Mouse (Mus musculus): ENCODE data around the gene A930033H14Rik.

Gene A930033H14Rik

GRCm38 (mm10) chr10:69237185-69237584 lies 24.3 kb upstream of the A930033H14Rik start:
- DNase-seq (ENCODE audit: low read depth, low spot score) = no peak

- no peak for DNase-seq (ENCODE audit: low read depth, low spot score)
Measured at GRCm38 (mm10) chr10:69225951-69226350, 13.1 kb upstream of the A930033H14Rik start.

DNA sequence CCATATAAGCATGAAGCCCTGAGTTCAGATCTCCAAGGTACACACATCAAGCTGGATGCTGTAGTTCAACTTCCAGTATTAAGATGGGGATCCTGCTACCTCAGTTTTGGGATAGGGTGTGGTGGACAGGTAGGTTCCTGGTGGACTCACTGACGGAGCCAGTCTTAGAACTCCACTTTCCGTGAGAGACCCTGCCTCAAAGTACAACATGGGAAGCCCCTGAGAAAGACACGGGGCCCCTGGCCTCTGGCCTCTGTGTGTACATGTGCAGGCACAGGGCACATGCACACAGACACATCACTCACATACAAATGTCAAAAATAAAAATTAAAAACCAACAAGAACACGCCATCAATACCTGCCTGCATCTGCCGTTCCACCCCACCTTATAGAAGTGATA lies 12.6 kb upstream of the A930033H14Rik start:
- DNase-seq (ENCODE audit: low read depth, low spot score) = no peak

DNA sequence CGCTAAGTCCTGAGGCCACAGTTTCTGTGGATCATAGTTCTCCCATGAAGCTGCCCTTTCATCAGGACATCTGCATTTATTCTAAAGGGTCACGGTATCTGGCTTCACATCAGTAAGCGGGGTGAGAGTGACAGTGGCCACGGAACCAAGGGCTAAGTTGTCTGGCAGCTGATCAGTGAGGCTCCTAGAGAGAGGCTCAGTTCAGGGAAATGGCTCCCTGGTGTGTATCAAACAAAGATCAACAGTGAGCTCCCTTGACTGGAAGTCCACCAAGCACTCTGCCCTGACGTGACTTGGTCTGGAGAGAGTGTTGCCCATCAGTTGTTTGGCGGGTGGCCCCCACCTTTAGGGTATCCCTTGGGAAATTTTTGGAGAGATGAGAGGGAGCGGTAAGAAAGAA lies 11.4 kb upstream of the A930033H14Rik start:
- DNase-seq (ENCODE audit: low read depth, low spot score) = no peak

DNA sequence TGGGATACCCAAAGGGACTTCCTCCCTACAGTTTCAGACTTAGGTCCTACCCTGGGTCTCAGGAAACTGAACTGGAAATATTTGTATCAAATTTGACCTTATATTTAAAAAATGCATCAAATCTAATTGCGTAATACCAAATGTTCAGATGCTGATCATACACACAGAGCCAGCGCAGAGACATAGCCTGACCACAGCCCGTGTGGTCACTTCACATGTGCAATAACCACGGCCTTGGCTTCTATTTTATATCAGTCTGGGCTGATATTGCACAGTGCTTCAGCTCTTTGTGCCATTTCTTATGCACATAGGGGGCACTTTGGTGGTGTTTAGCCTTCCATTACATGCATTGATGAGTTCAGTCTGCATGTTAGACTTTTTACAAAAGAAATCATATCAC lies 10.3 kb upstream of the A930033H14Rik start:
- no peak for DNase-seq (ENCODE audit: low read depth, low spot score)

DNA sequence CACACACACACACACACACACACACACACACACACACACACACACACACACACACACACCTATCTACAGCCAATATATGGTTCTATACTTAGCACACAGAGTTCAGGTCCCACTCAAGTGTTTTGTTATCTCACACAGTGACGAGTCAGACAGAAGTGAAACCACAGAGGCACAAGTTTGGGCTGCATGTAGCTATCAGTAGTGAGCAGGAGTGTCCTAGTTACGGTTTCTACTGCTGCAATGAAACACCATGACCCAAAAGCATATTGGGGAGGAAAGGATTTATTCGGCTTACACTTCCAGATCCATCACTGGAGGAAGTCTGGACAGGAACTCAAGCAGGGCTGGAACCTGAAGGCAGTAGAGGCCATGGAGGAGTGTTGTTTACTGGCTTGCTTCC lies 9.1 kb upstream of the A930033H14Rik start:
- no peak for DNase-seq (ENCODE audit: low read depth, low spot score)

DNA sequence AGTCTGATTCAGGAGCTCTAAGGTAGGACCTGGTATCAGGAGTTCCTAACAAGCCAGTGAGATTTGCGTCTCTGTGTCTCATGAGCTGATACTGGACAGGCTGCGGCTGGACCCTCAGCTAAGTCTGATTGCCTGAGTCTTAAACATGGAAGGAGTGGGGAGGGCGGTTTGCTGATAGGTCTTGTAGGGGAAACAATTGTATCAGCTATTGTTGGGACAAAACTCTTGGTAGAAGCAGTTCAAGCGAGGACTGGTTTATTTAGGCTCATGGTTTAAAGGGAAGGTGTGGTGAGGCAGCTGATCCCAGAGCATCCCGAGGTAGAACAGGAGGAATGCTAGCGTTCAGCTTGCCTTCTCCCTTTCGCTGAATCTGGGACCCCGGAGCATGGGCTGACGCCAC lies 8.2 kb upstream of the A930033H14Rik start:
- DNase-seq (ENCODE audit: low read depth, low spot score) = no peak

- DNase-seq (ENCODE audit: low read depth, low spot score) = no peak
Measured at GRCm38 (mm10) chr10:69220296-69220695, 7.4 kb upstream of the A930033H14Rik start.

- DNase-seq (ENCODE audit: low read depth, low spot score) = no peak
Measured at GRCm38 (mm10) chr10:69219289-69219626, 6.4 kb upstream of the A930033H14Rik start.

GRCm38 (mm10) chr10:69218458-69219288 lies 5.8 kb upstream of the A930033H14Rik start:
- no peak for DNase-seq (ENCODE audit: low read depth, low spot score)

GRCm38 (mm10) chr10:69217127-69217690 lies 4.3 kb upstream of the A930033H14Rik start:
- no peak for DNase-seq (ENCODE audit: low read depth, low spot score)

DNA sequence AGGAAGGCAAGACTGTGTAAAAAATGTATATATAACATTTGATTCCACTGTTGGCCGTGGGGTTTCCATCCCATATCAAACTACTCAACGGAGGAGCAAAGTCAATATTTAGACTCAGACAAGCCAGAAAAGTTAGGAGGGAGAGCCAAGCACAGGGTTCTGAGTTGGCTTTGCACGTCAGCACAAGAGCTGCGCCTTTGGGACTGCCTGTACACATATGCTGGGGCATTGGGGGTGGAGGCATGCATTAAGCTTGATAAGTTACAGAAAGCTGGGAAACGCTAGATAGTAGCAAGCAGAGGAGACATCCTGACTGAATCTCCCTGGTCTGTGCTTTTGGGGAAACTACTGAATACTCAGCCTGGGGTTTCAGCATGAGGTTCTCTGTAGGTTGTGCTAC lies 1.1 kb upstream of the A930033H14Rik start:
- no peak for DNase-seq (ENCODE audit: low read depth, low spot score)

- DNase-seq (ENCODE audit: low read depth, low spot score) = no peak
Measured at GRCm38 (mm10) chr10:69213451-69213877, 566 bp upstream of the A930033H14Rik start.

DNA sequence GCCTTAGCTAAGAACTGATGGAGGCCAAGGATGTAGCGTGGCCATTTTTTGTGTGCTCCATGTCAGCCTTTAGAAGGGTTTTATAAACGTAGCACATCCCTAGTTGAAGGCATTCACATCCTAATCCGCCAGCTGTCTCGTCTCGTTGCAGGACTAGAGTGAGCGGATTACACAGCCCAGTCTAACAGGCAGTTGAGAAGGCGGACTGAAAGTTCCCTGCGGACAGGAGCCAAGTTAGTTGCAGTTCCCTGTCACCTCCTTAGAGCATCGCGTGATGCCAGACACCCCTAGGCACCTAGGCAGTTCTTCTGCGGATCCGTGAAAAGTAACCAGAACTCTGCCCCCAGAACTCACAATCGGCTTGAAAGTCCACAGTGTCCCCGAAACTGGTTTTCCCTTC lies 922 bp downstream of the A930033H14Rik start:
- DNase-seq (ENCODE audit: low read depth, low spot score) = no peak

- DNase-seq (ENCODE audit: low read depth, low spot score) = no peak
Measured at GRCm38 (mm10) chr10:69211560-69211959, 1.3 kb downstream of the A930033H14Rik start.

DNA sequence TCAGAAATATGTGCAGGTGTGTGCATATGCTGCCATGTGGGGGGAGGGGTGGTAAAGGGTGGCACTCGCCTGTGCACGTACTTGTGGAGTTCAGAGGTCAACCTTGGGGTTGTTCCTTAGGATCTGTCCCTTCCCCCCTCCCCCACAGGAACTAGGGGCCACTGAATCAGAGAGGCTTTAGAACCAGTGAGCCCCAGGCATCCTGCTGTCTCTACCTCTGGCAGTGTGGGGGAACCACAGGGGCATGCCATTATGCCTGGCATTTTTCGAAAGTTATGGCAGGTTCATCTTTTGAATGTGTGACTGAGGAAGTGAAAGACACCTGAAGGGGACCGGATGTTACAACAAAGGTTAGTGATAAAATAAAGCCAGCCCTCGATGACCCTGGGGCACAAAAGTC lies 2.2 kb downstream of the A930033H14Rik start:
- DNase-seq (ENCODE audit: low read depth, low spot score) = no peak

DNA sequence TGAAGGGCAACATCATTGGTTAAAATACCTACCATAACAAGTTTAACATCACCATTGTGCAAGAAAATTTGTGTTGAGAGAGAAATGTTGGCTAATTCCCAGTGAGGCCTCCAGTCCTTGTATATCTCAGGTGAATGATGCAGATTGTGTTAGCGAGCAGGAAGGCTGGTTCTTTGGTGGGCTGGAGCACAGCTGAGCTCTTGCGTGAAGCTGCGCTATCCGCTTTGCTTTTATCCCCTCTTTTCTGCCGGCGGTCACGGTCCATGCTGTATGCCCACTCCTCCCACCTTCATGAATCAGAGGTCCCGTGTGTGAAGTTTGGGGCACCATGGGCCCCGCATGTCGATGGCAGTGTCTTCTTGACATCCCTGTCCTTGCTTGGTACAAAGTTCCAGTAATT lies 2.9 kb downstream of the A930033H14Rik start:
- no peak for DNase-seq (ENCODE audit: low read depth, low spot score)

DNA sequence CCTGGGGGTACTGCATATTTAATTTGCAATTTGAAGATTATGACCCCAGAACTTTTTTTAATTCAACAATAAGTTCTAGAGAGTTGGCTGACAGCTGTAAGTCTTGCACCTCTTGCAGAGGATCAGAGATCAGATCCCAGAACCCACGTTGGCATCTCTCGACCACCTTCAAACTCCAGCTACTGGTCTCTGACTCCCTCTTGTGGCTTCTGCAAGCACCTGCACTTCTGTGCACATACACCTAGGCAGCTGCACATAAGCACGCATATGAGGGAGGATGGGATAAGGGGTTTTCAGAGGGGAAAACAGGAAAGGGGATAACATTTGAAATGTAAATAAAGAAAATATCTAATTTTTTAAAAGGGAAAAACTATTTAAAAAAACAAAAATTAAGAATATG lies 4.2 kb downstream of the A930033H14Rik start:
- no peak for DNase-seq (ENCODE audit: low read depth, low spot score)

DNA sequence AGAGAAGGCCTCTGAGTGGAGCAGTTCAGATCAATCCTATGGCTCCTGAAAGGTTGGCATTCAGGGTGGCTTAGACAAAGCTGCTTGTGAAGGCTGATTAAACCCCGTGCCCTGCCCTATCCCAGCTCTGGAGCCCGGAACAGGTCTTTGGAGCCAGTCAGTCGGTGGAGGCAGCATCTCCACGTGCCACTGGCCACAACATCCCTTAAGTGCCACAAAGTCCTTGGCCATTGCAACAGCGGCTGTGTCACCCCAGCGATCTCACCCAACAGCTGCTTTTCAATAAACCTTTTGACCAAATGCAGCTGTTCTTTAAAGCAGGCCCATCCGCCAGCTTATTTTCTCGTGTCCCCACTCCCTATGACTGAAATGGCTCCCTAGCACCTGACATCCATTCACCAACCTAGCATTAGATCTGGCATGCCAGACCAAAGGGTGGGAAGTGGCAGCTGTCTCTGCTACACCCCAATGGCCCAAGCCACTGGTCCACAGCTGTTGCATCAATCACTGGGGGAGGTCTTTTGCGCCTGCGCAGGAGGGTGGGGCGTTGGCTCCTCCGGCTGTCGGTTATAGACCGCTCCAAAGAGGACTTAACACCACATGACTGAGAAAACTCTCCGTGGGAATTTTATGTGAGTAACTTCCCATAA lies 4.8 kb downstream of the A930033H14Rik start:
- no peak for DNase-seq (ENCODE audit: low read depth, low spot score)

DNA sequence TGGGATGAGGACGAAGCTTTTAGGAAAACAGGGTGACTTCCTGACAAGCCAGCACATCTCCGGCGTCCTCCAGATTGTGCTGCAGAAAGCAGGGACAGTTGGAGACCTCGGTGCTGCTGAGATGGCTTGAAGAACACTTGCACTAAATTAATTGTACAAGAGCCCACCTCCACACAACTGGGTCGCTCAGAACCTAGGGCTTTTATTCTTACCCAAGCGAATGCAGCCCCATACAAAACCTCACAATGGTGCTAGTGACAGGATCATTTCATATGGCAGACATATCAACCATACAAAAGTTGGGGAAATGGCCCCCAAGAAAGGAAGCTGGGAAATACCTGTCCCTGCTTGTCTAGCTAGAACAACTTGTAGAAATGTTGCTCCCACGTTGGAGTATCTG lies 5.4 kb downstream of the A930033H14Rik start:
- no peak for DNase-seq (ENCODE audit: low read depth, low spot score)

GRCm38 (mm10) chr10:69206081-69206480 lies 6.8 kb downstream of the A930033H14Rik start:
- DNase-seq (ENCODE audit: low read depth, low spot score) = no peak

- no peak for DNase-seq (ENCODE audit: low read depth, low spot score)
Measured at GRCm38 (mm10) chr10:69204677-69205400, 8.1 kb downstream of the A930033H14Rik start.

All from CD4-positive helper T cell, adult 2 months (primary cell).